Mouse (Mus musculus) spleen, adult 2 months (tissue): ENCODE measurements around the gene Dgkz.

Experiments
- CTCF ChIP-seq: fragments of 200-500 bp; IDR thresholded peaks from 2 replicates; pipeline ENCODE4 v1.5.1; 2011; ENCODE audit warnings: mild to moderate bottlenecking, inconsistent platforms; ENCODE audit not compliant: insufficient read depth, insufficient read length, insufficient replicate concordance; ENCODE audit errors: extremely low read depth
- POLR2A ChIP-seq: fragments of 200-500 bp; IDR thresholded peaks from 2 replicates; pipeline ENCODE4 v1.6.1; 2011; ENCODE audit warnings: low read depth, low read length, inconsistent platforms

GRCm38 (mm10) chr2:92007933-92008622 lies 32.4 kb upstream of the Dgkz start:
- TF ChIP-seq POLR2A (no peak), CTCF (no peak)
